Mouse (Mus musculus) urinary bladder, postnatal 14 days (tissue): ENCODE data around the gene Filip1.

Experiments
- DNase-seq: peaks from one replicate; pipeline ENCODE4 v3.0.0; 2021; ENCODE audit warnings: low spot score

Gene Filip1

GRCm38 (mm10) chr9:79947973-79948372, 64.7 kb downstream of the Filip1 start:
- DNase-seq = no peak

DNA sequence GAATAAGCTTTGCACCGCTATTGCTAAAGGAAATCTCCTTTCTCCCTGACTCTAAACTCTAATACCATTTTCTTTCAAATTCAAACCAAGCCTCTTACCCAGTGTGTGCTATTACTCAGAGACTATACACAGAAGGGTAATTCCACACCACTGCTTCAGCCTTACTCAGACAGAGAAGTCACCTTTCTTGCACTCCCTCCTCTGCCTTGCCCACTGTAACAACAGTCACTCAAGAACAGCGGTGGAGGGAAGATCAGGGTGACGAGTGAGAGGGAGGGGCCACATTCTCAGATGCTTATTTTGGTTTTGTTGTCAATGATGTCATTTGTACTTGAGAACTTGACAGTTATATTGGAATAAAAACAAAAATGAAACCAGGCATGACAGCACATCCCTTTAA, 65.2 kb downstream of the Filip1 start:
- no peak for DNase-seq

DNA sequence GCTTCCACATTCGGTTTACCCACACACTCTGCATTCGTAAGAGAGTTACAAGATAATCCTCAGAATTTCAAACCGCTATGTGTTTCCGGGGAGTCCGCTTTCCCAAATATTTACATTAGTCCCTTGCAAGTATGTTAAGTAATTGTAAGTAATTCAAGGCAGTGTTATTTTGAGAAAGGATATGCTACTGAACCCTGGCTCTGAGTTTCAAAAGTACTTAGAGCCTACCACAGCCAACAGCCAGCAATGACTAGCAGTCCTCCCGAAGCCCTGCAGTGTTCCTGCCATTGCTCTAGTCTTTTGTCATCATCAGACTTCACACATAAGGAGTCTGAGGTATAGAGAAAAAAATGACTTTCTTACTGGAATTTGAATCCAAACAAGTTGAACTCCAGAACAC, 67.8 kb downstream of the Filip1 start:
- no peak for DNase-seq

DNA sequence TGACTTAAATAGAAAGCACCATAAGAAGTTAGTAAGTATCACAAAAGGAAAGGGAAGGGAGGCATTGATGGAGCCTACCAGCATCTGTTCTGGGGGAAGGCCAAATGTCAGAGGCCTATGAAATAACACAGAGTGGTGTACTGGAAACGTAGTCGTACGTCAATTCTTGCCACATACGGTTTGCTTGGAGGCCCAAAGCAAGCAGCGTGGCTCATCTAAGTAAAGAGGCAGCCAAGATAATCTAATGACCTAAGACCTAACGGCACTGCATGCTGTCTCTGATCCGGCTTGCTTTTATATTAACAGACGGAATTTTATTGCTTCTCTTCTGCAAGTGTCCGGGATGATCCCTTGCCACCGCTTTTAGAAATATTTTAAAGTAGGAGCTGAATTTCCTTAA, 68.7 kb downstream of the Filip1 start:
- DNase-seq = no peak

DNA sequence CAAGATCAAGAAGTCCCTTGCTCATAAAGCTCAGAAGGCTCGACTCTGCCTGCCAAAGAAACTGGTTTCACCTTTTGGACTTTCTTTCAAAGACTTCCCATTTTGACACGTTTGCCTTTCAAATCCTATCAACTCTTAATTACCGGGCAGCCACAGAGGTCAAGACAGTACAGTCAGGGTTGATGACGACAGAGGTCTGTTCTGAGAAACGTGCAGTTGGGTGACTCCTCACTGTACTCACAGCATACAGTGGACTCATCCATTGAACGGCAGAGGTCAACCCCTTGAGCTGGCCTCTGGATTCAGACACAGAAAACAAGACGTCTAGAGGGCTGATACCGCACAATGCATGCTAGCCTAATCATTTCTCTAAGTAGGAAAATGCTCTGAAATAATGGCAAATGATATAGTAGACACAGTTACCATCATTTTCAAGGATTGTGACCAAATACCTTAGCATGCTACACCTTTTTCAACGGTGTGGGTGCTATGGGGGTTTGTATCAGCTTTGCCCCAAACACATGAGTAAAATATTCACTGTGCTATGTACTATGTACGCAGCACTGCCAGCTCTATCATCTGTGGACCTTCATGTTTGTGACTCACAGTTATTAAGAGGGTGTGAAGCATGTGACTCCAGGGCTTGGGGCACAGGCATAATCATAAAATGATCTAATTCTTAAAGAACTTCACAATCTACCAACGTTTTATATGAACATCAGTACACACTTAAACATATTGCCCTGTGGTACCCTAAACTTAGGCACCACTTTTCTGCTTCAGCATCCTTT, 74.0 kb downstream of the Filip1 start:
- DNase-seq = no peak

- no peak for DNase-seq
Observed at GRCm38 (mm10) chr9:79937570-79937969, 75.1 kb downstream of the Filip1 start.

DNA sequence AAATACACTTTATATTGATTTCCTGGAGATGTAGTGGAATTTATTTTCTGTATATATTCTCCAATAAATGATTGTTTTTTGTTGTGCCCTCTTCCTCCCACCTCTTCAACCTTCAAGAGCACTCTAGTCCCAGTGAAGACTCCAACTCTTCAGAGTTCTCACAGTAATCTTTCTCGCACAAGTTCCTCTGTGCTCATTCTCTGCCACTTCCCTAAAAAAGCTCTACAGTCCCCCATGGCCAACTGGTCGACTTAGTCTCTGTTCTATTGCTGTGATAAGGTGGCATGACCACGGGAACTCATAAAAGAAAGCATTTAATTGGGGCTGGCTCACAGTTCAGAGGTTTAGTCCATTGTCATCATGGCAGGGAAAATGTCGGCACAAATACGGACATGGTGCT, 80.1 kb downstream of the Filip1 start:
- DNase-seq = no peak

DNA sequence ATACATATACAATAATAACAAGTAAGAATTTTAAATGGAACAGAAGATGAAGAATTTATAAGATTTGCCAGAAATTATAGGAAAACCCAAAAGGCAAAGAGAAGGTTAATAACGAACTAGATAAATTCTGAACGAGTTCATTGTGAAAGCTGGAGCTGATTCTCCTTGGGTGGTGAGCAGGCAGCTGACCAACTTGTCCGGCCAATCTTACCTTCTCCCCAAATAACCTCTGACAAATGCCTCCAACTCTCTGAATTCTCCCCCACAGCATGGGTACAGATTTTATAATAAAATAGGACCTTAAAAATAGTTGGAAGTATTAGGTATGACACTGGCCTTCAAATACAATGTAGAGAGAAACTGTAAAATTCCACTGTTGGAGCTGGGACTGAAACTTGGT, 84.6 kb downstream of the Filip1 start:
- no peak for DNase-seq

DNA sequence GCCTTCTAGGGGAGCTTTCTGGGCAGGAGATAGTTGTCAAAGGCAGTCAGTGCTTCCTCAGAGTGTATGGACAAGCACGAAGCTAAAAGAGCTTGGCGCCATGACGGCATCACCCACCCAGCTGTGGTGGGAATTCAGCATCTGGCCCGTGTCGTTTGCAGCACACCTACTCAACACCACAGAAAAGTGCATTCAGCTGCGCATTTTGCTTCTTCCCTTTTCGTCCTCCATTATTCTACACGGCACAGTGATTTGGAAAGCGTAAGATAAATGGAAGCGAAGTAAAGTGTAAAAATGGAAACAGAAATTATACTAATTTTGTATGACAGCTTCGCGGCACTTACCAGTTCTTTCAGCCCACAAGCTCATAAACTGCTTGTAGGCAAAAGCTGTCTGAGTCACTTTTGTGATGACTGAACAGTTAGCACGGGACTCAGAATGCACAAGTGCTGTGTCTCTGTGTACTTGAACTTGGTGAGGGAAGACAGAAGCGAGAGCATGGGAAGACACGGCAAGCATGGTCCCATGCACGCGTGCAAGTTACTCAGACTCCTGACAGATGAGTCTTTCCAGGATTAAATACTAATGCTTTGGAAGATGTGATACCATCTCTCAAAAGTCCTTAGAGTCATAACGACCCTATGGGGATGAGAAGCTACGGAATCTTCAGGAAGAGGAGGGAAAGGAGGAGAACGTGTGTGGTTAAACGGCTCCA, 85.3 kb downstream of the Filip1 start:
- no peak for DNase-seq

DNA sequence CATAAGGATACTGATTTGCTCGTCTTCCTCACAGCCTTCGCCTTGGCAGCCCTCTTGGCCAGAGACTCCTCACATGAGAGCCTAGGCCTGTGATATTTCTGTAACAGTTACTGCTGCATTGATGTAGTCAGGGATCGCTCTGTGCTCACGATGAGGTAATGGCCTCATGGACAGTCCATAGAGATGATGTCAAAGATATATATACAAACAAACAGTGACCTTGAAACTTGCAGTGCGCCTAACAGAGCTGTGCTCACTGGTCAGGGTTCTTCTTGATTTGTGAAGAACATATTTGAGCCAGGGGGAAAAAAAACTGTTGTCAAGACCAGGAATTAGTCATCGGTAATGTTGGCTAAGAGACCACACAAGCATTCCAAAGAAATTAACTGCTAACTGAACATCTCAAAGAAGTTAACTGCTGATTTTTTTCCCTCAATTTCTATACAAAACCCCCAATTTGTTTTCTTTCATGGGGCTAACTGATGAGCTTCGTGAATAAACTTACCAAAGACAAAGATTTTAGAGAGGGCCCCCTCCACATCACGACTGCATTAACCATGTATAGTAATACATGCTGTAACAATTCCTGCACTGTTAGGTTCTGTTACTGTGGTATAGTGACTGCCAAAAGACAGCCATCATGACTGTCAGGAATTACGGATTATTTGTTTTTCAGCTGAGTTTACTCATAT, 86.0 kb downstream of the Filip1 start:
- no peak for DNase-seq

- DNase-seq = no peak
Observed at GRCm38 (mm10) chr9:79925950-79926349, 86.7 kb downstream of the Filip1 start.

DNA sequence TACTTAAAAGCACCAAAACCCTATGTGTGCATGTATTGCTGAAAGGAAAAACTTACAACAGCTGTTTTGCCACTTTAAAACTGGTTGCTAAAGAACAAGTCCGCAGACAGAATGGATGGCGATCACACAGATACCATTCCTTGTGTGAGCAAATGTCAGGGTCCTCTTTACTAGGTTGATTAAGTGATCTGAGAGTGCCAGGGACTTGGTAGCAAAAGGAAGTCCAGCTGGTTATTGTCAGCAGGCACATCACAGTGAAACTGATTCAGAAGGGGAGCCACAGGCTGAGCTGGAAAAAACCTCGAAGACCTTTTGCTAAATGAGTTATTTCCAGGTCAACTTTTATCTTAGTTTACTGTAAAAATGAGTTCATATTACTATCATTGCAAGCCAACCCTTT, 89.4 kb downstream of the Filip1 start:
- no peak for DNase-seq

- DNase-seq = no peak
Observed at GRCm38 (mm10) chr9:79922493-79922760, 90.2 kb downstream of the Filip1 start.

DNA sequence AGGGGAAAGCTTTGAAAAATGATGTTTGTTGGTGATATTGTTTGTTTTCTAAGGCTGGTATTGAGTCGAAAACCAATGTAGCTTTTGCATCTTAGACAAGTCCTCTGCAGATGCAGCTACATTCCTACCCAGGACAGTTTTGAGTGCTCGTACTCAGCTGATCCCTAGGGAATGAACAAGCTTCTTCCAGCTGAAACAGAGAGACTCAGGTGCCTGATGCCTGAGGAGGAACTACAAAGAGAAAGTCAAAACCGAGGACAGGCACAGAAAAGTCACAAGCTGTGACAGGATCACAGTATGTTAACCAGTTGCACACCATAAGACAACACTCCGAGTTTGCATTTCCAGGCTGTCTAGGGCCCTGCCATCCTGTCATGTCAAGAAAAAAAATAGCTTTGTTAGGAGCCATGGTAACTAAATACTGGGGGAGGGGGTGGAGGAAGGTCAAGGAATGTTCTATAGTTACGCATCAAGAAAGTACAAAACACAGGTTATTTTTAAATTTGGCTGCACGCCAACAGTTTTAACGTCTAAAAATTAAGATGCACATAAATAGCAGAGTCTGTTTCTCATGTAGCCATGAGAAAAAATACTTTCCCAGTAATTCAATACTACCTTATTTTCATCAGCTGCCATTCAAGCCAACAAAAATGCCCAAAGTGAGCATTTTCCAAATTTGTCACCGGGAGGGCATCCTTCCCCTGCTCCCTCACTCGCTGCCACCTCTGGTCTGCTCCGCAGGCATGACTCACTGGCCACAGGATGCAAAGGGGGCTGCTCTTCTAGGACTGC, 90.8 kb downstream of the Filip1 start:
- DNase-seq = no peak

DNA sequence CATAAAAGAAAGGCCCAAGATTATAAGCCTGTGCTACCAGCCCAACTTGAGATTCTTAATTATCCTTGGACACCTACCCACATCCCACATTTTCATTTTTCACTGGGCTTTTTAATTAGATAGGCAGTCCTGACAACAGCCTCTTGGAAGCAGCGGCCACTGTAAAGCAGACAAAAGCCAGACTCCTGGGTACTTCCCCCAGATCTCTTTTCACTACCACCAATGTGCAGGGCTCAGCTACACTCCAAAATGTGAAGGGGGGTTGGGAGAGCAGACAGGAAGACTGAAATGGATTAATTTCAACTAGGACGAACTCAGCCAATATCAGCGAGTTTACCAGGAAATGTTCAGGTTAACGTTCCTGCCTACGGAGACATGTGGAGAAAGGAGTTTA, 92.1 kb downstream of the Filip1 start:
- DNase-seq = no peak

- no peak for DNase-seq
Observed at GRCm38 (mm10) chr9:79919750-79920539, 92.7 kb downstream of the Filip1 start.

- no peak for DNase-seq
Observed at GRCm38 (mm10) chr9:79919303-79919721, 93.3 kb downstream of the Filip1 start.

DNA sequence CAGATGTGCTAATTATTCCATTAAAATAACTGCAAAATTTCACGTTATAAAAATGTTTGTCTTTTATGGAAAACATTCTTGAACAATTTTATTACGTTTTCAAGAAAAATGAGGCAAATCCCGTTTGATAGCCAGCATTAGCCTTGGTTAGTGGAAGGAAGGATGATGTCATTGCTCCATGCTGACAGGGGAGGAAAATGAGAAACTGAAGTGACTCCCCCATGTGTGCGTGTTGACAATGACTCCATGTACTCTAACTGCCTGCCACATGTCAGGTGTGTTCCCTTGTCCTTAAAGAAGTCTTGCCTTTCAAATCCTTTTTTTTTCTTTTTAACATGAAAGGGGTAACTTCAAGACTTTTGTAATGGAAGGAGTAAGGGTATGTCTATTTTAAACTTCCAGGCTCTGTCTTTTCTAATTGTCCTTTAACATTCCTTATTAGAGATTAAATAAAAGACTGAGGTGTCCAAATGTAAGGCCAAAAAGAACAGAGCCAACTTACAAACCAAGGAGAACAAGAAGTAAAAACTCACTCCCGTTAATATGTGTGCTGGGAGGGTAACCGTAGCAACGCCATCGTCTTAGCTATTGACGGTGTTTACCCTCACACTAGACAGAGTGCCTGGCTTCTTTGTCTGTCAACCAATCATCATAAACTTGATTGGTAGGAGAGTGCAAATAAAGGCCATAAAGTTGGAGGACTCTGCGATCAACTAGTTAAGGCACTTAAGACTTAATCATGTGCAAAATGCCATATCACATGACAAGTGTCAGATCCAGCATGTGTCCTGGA, 94.1 kb downstream of the Filip1 start:
- DNase-seq = no peak

DNA sequence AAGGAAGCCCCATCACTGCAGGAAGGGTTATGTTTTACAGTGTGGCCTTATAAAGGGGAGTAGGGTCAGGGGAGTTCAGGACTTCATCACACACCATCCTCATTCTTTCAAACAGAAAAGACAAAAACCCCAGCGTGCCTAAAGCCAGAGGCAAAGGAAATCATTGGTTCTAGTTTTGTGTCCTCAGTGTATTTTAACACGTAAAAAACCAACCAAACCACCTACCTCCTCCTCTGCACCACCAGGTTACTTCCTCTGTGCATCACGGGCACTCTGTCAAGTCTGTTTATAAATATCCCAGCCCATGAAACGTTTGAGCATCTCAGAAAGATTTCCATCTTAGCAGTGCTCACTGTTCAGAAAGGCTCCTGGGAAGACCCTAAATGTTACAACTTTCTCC, 98.4 kb downstream of the Filip1 start:
- no peak for DNase-seq

DNA sequence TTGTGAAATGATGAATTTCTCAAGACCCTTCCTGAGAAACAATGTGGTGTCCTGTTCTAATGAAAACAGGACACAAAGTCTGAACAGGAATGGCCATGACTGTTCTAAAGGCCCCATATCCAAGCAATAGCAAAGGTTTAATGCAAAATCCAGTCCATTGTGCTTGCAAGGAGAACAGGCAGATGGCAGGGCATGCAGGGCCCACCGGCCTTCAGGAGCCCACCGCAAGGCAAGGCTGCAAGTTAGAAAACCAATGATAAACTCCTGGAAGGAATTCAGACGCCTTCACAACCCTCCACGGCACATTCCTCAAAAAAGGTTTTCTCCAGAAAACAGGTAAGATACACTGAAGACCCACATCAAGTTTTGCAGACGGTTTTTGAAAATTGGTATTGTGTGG, 99.7 kb downstream of the Filip1 start:
- no peak for DNase-seq

DNA sequence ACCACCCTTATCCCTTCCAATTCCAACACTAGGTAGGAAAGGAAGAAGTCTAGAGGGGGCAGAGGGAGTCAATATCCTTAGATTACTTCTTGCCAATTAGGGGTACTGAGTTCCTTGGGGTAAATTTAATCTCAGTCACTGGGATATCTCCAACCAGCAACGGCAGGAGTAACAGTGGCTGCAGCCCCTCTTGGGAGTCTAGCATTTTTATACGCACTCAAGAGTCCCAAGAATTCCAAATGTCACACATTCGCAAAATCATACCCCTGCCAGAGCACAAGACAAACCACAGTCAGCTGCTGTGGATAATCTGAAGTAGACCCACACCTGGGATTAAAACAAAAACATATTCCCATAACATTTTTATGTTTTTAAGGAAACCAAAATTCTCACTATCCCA, 102.5 kb downstream of the Filip1 start:
- DNase-seq = no peak
